Mouse (Mus musculus) activated CD4-positive, CD25-positive, alpha-beta regulatory T cell, adult 4 months (primary cell): ENCODE measurements around the gene Ninj1. TPM values are rescaled to one million over a fixed set of nuclear protein-coding genes. Genes with fewer than 3 reads are reported as not detected.

Experiments
- ATAC-seq: one replicate; pipeline ENCODE4 v1.8.0; 2017
- polyA plus RNA-seq, 2 experiments: library from polyadenylated mRNA; unstranded; fragments of 100-300 nt; shearing (Covaris generic); gene quantifications; one replicate each; pipeline ENCODE4 v1.2.1; 2017

Gene Ninj1
- polyA plus RNA-seq, 2 experiments from 2014 or later: 30.1 to 36.9 TPM

DNA sequence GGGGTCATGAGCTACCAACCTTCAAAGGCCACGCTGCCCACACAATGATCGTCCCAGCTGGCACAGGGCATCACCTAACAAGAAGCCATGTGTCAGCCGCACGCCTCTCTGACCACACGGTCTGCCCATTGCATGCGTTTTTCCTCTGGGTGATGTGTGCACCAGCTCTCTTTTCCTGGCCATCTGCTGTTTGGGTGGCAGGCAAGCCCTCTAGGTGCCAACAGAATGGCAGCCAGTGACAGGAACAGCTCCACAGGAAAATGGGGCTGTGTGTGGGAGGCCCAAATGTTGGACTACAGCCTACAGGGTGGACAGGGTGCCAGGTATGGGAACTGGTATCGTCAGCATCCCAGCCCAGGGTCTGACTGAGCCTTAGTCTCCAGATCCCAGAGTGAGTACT lies 14.9 kb upstream of the Ninj1 start:
- no peak for ATAC-seq

DNA sequence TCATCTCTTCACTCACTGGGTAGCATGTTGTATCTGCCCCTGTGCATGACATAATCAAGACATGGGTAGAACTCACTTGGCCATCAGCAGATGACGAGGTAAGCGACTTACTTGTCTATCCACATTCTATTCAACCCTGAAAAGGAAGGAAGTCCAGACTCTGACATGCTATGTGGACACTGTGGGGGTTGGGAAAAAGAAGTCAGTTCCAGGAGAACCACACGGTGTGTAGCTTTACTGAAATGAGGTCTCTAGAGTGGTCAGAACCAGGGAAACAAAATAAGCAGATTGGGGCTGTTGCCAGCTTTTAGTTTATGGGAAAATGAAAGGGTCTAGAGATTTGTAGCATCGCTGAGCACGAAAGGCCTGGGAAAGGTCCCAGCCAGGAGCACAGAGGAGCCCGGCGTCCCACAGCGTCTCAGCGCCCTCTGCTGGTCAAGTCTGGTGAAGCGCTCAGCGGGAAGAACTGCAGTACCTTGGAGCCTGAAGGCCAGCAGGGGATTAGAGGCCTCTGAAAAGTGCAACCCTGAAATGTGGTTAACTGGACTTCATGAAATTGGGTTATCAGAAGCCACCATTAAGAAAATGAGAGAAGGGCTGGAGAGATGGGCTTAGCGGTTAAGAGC lies 14.2 kb upstream of the Ninj1 start:
- ATAC-seq: peak; percentile 65

DNA sequence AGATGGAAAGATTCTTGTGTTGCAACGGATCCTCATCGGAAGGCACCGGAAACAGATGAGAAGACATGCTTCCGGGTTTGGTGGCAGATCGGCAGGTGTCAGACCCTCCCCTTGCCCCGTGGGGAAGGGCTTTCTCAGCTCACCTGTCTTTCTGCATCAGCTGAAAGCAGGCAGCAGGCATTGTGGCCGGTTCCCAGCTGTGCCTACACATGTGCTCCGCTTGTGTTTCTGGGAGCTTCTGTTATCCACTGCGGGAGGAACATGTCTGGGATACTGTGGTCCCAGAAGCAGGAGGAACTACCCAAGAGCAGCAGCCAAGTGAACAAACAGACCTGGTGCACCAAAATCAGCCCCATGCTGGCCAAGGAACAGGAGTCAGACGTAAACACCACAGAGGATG lies 11.8 kb upstream of the Ninj1 start:
- ATAC-seq: no peak

DNA sequence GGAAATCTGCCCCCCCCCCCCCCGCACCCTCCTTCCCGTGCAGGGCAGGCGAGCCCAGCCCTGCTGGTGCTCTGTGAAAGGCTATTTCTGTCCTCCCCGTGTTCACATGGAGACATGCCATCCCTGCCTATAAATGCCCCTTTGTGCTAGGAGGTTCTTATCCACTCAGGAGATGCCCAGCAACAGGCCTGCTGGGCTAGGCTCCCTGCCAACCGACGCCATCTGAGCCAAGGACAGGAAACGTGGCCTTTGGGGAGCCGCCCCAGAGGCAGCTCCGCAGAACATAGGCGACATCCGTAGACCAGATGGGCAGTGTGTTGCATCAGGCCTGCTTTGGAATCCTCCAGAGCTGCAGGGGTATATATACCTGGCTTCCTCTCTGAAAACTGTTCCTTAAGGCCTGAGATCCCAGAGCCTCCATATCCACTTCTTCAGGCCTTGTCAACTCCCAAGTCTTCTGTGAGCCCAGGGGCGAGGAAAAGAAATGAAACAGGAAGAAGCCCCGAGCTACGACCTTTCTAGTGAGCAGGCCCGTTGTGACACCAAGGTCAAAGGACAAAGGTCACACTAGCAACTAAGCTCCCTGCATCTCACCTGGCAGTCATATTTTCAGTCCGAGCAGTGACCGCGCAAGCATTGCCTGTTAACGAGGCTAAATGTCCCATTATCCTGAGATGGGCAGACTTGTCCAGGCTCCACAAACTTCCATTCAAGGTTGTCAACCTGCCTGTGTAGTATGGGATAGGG lies 8.3 kb upstream of the Ninj1 start:
- no peak for ATAC-seq

DNA sequence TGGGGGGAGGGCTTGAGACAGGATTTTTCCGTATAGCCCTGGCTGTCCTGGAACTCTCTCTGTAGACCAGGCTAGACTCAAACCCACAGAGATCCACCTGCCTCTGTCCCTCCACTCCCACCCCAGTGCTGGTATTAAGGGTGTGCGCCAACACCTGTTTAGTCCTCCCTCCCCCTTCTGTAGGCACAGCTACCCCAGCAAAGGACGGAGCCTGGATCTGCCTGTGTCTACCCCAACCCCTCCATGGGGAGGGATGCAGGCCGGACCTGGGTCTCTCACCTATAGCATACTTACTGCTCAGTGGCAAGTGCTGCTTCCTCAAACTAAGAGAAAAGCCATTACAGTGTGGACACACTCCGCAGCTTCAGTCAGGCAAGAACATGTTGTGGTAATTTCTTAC lies 7.0 kb upstream of the Ninj1 start:
- ATAC-seq: no peak

DNA sequence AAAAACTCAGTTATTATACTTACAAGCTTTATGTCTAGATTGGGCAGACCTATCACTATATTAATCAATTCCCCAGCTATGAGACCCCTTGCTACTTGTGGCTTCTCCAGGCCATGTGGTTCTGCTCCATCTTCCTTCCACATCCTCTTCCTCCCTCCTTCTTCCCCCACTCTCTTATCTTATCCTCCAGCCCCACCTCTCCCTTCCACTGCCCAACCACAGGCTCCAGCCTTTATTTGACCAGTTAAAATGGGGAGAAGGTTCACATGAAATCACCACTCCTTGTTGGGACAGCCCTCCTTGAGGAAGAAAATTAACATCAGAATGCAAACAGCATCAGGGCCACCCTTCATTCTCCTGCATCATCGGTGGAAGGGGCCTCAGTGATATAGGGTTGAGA lies 6.6 kb upstream of the Ninj1 start:
- no peak for ATAC-seq

DNA sequence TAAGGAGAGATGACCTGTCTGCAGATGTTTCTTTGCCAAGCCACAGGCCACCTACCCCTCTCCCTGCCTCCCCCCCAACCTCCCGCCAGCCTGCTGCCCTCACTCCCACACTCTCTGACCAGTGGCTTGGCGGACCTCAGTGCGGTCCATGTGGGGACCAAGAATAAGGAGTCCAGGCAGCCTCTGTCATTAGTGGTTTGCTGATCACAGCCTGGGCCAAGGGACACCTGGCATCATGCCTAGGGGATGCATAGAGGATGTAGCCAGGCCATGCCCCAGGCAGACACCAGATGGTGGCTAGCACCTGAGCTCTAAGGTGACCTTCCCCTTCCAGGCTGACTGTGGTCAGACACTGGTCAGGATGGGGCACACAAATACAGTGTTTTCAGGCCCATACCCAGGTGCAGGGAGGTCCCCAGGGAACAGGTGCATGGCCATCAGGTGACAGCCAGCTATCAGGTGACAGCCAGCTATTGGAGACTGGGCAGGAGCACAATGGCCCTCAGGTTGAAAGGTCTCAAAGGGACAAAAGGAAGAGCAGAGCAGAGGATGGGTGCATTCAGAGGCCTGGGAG lies 5.8 kb upstream of the Ninj1 start:
- ATAC-seq: no peak

DNA sequence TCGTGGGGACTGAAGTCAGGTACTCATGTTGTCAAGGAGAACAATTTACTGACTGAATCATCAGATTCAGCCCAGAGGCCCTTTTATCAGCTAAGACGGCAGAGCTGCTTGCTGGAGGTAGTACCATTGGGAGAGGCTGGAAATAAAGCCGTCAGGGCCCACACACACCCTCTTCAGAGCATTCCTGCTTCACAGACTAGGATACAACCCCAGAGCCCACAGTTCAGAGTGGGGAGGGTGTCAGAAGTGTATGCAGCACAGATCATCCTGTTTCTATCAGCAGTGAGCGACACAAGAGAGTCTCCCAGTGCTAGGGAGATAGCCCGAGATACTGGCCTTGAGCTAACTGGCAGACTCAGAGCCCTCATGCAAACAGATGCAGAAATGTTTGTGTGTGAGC lies 4.1 kb upstream of the Ninj1 start:
- ATAC-seq: no peak

DNA sequence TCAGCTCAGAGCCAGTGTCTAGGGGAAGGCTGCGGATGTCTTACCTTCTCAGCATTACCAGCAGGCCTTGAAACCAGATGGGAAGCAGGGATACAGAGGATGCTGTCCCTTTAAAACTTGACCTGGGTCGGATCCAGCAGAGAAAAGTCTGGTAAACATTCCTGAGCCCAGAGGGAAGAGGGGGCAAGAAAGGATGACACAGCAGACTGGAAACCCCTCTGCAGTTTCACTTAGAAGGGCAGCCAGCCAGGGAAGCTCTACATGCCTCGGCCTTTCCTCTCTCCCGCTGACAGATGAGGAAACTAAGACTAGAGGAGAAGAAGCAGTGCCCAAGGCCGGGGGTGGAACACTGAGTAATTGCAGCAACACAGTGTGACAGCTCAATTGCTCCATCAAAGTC lies 3.6 kb upstream of the Ninj1 start:
- ATAC-seq: no peak

DNA sequence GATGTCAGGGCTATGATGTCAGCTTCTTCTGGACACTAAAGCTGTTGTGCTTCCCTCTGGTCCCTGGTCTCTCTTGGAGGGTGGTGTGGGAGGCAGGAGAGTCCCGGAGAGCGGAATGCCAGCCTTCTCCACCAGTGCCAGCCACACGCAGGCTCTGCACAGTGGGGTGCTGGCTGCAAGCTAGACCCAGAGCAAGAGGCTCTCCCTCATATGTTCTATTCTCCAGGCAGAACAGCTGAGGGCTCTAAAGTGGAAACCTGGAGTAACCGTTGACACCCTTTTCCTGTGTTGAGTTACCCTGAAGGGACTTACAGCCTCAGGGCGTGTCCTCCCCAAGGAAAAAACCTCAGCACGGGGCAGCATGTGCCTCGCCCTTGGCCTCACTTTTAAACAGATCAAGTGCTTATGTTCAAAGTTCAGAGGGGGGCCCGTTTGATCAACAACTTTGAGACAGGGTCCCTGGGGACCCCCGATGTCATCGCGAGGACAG lies 442 bp upstream of the Ninj1 start:
- no peak for ATAC-seq

DNA sequence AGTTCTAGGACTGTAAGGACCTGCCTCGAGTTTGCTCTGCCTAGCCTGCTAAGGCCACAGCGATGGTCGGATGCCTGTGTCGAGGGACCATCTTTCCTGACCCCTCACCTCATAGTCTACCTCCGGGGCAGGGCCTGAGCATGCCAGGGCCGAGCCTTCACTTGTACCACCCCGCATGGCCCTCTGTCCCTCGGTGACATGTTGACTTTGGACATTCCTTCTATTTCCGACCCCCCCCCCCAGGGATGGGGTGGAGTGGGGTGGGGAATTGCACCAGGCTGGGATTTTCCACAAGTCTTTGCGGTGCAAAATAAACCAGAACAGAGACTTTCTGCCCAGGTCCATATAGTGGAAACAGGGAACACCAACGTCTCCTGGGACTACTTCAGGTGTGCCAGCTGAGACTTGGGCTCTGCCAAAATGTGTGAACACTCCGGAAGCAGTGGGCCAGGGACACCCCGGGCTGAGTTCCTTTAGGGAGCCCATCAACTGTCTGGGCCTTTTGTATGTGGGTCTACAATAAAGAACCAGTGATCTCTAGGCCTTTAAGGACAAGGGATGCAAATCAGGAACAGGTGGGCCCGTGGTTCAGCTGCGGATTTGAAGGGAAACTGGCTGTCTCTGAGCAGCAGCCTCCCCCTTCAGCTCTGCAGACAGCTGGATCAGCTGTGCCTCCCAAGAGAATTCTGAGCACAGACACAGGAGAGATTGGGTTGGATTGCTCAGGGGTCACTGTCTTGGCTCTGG lies 1.1 kb downstream of the Ninj1 start:
- ATAC-seq: no peak

DNA sequence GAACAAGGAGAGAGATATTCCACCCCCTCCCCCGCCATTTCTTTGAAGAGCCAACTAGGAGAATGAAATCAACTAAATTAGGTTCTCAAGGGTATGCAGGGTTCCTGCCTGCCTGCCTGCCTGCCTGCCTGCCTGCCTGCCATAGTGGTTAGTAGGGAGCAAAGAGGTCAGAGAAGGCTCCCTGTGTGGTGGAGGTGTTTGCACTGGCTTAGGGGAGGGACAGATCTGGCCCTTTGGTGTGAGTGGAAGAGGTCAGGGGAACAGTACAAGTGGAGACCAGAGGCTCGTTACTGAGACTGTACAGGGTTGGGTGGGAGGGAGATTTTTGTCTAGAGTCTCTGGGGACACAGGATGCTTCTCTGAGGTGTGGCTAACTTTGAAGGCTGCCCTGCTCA lies 1.7 kb downstream of the Ninj1 start:
- ATAC-seq: no peak

DNA sequence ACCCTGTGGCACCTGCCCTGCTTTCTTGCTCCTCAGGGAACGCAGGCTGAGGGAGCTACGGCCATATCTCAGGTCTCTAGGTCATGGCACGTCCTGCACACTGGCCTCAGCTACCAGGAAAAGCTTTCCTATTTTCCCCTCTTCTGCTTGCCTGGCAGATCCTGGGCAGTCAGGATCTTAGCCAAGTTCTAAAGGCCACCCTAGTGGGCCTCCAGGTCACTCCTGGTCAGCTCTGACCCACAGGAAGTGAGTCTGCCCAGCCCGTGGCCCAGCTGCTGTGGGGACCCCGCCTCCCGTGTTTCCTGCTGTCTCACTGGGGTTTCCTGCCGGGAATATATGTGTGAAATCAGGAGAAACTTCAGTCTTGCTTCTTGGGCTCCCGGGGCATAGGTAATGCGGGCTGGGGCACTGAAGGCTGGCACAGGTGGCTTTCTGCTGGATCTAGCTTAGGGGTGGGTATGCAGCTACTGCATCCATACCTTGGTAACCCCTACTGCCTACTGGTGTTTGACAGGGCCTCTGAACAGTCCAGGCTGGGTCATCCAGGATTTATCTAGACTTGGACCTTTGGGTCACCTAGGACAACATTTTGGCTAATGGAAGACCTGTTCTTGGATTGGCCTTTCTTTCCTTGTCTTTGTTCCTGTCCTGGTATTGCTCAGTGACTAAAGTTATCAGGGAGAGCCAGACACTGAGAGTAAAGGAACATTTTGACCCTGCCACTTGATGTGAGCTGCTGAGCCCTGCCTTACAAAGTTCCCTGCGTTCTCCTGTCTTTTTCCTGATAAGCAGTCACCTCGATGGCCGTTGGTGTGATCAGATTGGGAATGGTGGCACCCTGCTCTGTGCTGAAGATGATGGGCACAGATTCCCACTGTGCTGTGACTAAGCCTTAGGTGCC lies 2.9 kb downstream of the Ninj1 start:
- ATAC-seq: no peak

DNA sequence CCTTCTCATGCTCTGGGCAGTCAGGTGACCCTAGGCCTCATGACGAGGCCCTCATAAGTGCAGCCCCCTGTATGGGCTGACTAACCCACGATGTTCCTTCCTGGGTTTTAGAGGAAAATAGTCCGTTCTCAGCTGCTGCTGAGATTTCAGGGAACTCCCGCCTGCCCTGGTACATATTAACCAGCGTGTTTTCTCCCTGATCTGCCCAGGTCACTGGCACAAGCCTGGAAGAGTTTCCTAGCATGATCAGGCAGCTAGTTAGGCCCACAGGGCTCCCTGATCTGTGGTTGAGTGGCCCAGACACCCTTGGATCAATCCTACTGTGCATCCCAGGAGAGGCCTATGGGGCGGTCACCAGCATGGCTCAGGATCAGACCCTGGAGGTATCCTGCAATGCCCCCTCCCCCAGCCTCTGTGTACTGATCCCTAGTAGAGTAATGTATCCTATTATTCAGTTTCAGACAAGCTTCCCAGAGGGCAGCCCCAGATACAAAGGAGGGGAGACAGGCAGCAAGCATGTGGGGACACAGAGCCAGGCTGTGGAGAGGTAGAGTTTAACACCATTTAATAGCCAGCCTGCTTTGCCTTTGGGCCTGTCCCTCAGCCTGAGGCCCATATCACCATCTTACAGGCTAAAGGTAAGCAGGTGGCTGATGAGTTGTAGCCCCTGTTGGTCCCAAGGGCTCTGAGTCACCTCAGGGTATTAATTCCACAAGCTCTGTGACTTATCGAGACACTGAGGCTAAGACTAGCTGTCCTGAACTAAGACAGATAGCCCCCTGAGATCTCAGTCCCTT lies 3.8 kb downstream of the Ninj1 start:
- no peak for ATAC-seq

DNA sequence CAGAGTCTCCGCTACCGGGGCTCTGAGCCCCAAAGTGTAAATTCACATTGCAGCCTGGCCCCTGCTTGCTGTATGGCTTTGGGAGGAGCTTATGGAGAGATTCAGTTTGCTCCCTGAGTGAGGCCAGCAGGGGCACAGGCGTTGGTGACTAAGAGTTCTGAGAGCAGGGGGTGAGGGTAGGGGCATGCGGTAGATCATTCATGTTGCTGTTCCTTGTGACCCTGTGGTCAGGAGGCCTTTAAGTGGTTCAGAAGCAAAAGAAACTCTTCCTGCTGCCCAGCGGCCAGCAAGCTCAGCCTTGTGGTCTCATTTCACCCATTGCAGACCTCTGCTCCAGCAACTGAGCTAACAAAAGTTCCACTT lies 4.4 kb downstream of the Ninj1 start:
- no peak for ATAC-seq

DNA sequence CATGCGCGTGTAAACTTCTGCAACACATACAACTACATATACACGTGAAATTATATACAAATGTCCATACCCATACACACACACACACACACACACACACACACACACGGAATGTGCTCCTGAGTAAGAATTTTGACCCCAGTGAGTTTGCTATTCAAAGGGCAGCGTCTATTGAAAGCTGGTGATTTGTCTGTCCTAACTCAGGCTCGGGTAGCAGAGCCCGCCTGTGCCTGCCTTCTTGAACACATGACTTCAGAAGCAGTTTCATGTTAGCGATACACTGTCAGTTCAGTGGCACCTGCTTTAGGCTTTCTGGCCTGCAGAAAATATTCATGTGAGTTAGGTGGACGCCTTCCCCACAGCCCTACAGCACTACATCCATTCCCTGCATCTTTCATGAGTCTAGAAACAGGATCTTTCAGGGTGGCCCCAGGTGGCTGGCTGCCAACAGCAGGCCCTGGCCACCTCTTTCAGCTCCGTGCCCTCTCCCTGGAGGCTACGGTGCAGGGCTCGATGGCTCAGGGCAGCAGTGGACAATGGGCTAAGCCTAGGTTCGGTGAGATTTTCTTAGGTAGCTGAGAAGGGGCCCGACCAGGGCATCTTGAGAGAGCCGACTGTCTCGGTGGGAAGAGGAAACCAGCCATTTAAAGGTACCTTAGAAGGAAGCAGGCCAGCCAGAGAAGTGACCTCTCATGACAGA lies 5.0 kb downstream of the Ninj1 start:
- ATAC-seq: no peak

DNA sequence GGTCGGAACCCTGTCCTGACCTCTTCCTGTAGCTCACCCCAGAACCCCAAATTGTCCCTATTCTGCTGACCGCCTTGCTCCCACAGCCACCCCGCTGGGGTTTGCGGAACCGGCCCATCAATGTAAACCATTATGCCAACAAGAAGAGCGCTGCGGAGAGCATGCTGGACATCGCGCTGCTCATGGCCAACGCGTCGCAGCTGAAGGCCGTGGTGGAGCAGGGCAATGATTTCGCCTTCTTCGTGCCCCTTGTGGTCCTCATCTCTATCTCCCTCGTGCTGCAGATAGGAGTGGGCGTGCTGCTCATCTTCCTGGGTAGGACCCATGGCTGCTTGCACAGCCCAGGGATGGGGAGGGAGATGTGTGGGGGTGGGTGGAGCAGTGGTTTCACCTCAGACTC lies 6.4 kb downstream of the Ninj1 start:
- ATAC-seq: no peak

DNA sequence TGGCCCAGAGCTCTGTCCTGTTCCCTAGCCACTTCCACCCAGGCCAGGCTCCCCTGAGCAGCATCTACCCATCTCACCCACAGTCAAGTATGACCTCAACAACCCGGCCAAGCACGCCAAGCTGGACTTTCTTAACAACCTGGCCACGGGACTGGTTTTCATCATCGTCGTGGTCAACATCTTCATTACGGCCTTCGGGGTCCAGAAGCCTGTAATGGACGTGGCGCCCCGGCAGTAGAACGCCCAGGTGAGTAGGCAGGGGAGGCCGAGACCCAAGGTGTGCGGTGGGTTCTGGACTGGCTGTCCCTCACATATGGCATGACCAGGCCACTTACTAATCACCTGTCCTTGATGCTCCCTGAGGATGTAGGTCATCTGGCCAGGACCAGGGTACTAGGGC lies 7.5 kb downstream of the Ninj1 start:
- no peak for ATAC-seq

DNA sequence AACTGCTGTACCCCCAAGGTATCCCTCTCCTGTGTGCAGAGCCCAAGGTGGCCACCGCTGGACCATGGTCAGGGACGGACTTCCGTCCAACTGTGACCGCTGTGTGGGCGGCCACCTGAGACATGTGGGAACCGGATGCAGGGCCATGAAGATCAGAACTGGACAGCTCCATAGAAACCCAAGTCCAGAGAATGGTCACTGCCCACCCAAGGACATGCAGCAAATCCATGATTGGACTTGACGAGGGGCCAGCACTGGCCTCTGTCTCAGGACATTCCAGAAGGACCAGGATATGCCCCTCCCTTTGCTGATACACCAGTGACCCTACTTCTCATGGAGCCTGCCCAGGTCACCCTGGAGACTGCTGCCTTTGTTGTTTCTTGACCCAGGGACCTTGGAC lies 8.4 kb downstream of the Ninj1 start:
- ATAC-seq: no peak

DNA sequence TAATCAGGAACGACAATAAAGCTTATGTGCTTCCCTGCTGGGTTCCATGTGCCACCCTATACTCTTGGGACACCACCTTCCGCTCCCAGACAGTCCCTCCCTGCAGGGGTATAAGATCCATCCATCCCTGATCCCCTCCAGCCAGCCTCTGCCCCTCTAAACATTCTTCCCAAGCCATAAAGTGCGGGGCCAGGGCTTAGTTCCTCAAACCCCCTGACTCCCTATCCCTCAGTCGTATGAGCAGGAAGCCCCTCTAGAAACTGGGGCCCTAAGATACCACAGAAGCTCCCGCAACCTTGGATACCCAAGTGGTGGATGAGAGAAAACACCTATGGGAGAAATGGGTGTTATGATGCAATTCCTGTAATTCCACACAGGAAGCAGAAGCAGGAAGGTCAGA lies 8.9 kb downstream of the Ninj1 start:
- no peak for ATAC-seq

DNA sequence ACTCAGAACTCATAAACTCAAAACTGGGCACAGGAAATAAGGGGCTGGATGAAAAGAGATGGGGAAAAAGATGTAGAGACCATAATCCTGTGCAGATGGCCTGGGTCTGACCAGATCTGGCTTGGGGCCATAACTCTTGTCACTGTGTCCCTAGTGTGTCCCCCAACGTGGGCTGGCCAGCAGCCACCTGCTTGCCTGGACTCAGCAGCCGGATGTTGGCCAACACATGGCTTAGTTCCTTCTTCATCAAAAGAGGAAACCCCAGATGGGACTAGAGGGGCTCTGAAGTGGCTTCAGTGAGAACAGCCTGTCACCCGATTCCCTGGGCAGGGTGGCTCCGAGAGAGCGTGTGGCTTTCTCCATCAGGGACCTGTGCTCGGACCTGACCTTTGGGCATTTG lies 9.5 kb downstream of the Ninj1 start:
- ATAC-seq: no peak
